Mouse (Mus musculus): ENCODE measurements at regions not wholly inside any gene's neighbourhood (a gene's known extent, or its start where the extent isn't known, plus 50 kb on each side); places are given as distances from the start of the nearest gene placed in this dataset.
A peak's percentile ranks its signal among the peaks of the same experiment; 100 is the strongest.
"Not testable (repeated sequence)": the region's sequence is repeated elsewhere in the genome, so short reads cannot be mapped to it uniquely, and the experiment has no call there.

DNA sequence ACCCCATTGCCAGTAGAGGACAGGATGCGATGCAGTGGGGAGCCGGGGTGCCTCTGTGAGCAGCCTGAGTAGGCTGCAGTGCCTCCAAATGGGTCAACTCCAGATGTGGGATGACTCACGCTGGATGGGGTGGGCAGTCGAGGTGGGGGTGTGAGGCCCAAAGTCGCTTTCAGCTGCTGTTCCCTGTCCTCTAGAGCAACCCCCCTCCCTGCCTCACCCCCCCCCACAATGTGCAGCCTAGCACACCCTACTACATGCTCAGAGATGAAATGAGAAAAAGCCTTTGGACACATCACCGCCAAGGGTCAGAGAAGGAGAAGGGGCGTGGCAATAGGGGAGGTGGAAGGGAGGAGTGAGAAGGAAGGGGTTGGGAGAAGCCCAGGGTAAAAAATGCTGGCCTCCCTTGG lies 61.9 kb upstream of the Col1a1 start:
- Histone ChIP-seq H3K36me3 (ENCODE audit: control insufficient read depth, insufficient read depth, low read length) (no peaks in the 10 kb centered on the region), H3K27me3 (ENCODE audit: control insufficient read depth, insufficient read depth, low read length) (no peaks in the 10 kb centered on the region), H3K27ac (replicated peaks; ENCODE audit: insufficient read depth, low read depth, low read length) (no peak overlapping the region), H3K9ac (ENCODE audit: low read depth, low read length) (no peak overlapping the region), H3K4me1 (ENCODE audit: control insufficient read depth, insufficient read depth, low read length) (no peaks in the 10 kb centered on the region), H3K79me2 (ENCODE audit: control insufficient read depth, insufficient read depth, low read length) (no peaks in the 10 kb centered on the region), H3K4me3 (ENCODE audit: insufficient read depth, low read depth, low read length) (no peak overlapping the region)
- 16% methylated on average over 7 of the region's 7 CpGs for WGBS
- no peak for DNase-seq (ENCODE audit: extremely low read depth, low read depth, low spot score)
- no peak for TF ChIP-seq CTCF (IDR thresholded peaks at IDR 0.05; ENCODE audit: low read depth, low read length)

GRCm38 (mm10) chr11:94873693-94874092 lies 62.3 kb upstream of the Col1a1 start:
- H3K4me3 ChIP-seq (ENCODE audit: insufficient read depth, low read depth, low read length): no peak overlapping the region
- H3K79me2 ChIP-seq (ENCODE audit: control insufficient read depth, insufficient read depth, low read length): no peaks in the 10 kb centered on the region
- H3K27ac ChIP-seq (replicated peaks; ENCODE audit: insufficient read depth, low read depth, low read length): no peak overlapping the region
- H3K9ac ChIP-seq (ENCODE audit: low read depth, low read length): no peak overlapping the region
- H3K4me1 ChIP-seq (ENCODE audit: control insufficient read depth, insufficient read depth, low read length): no peaks in the 10 kb centered on the region
- no peaks in the 10 kb centered on the region for H3K36me3 ChIP-seq (ENCODE audit: control insufficient read depth, insufficient read depth, low read length)
- no peak for DNase-seq (ENCODE audit: extremely low read depth, low read depth, low spot score)
- no peaks in the 10 kb centered on the region for H3K27me3 ChIP-seq (ENCODE audit: control insufficient read depth, insufficient read depth, low read length)
- WGBS: 8% methylated on average over 7 of the region's 7 CpGs
- no peak for TF ChIP-seq CTCF (IDR thresholded peaks at IDR 0.05; ENCODE audit: low read depth, low read length)
- TF ChIP-seq POLR2A (IDR thresholded peaks at IDR 0.05; ENCODE audit: extremely low read depth, insufficient read depth, low read length): no peak

GRCm38 (mm10) chr11:94872921-94873320 lies 63.1 kb upstream of the Col1a1 start:
- Histone ChIP-seq H3K79me2 (ENCODE audit: control insufficient read depth, insufficient read depth, low read length) (no peaks in the 10 kb centered on the region), H3K4me1 (ENCODE audit: control insufficient read depth, insufficient read depth, low read length) (no peaks in the 10 kb centered on the region), H3K9ac (ENCODE audit: low read depth, low read length) (no peak overlapping the region), H3K36me3 (ENCODE audit: control insufficient read depth, insufficient read depth, low read length) (no peaks in the 10 kb centered on the region), H3K4me3 (ENCODE audit: insufficient read depth, low read depth, low read length) (no peak overlapping the region), H3K27ac (replicated peaks; ENCODE audit: insufficient read depth, low read depth, low read length) (no peak overlapping the region), H3K27me3 (ENCODE audit: control insufficient read depth, insufficient read depth, low read length) (no peaks in the 10 kb centered on the region)
- no peak for DNase-seq (ENCODE audit: extremely low read depth, low read depth, low spot score)
- 5% methylated on average over 19 of the region's 19 CpGs for WGBS
- no peak for TF ChIP-seq CTCF (IDR thresholded peaks at IDR 0.05; ENCODE audit: low read depth, low read length)
- TF ChIP-seq POLR2A (IDR thresholded peaks at IDR 0.05; ENCODE audit: extremely low read depth, insufficient read depth, low read length): no peak

- no peaks in the 10 kb centered on the region for H3K27me3 ChIP-seq (ENCODE audit: control insufficient read depth, insufficient read depth, low read length)
- H3K36me3 ChIP-seq (ENCODE audit: control insufficient read depth, insufficient read depth, low read length): no peaks in the 10 kb centered on the region
- no peaks in the 10 kb centered on the region for H3K4me1 ChIP-seq (ENCODE audit: control insufficient read depth, insufficient read depth, low read length)
- WGBS: 0% methylated on average over 1 of the region's 1 CpGs
- no peak overlapping the region for H3K27ac ChIP-seq (replicated peaks; ENCODE audit: insufficient read depth, low read depth, low read length)
- DNase-seq (ENCODE audit: extremely low read depth, low read depth, low spot score): peak; percentile 9
- H3K4me3 ChIP-seq (ENCODE audit: insufficient read depth, low read depth, low read length): no peak overlapping the region
- H3K79me2 ChIP-seq (ENCODE audit: control insufficient read depth, insufficient read depth, low read length): no peaks in the 10 kb centered on the region
- peak; percentile 64 for TF ChIP-seq CTCF (IDR thresholded peaks at IDR 0.05; ENCODE audit: low read depth, low read length)
- no peak for TF ChIP-seq POLR2A (IDR thresholded peaks at IDR 0.05; ENCODE audit: extremely low read depth, insufficient read depth, low read length)
- H3K9ac ChIP-seq (ENCODE audit: low read depth, low read length): no peak overlapping the region
These were observed 65.7 kb upstream of the Col1a1 start for GRCm38 (mm10) chr11:94870341-94870740.

- H3K9ac ChIP-seq (ENCODE audit: low read depth, low read length); H3K79me2 ChIP-seq (ENCODE audit: control insufficient read depth, insufficient read depth, low read length); DNase-seq (ENCODE audit: extremely low read depth, low read depth, low spot score); H3K36me3 ChIP-seq (ENCODE audit: control insufficient read depth, insufficient read depth, low read length); H3K4me3 ChIP-seq (ENCODE audit: insufficient read depth, low read depth, low read length); H3K4me1 ChIP-seq (ENCODE audit: control insufficient read depth, insufficient read depth, low read length); H3K27me3 ChIP-seq (ENCODE audit: control insufficient read depth, insufficient read depth, low read length); H3K27ac ChIP-seq (replicated peaks; ENCODE audit: insufficient read depth, low read depth, low read length): not testable (repeated sequence)
- 29% methylated on average over 4 of the region's 4 CpGs for WGBS
These were observed 66.2 kb upstream of the Col1a1 start for GRCm38 (mm10) chr11:94869866-94870265.

DNA sequence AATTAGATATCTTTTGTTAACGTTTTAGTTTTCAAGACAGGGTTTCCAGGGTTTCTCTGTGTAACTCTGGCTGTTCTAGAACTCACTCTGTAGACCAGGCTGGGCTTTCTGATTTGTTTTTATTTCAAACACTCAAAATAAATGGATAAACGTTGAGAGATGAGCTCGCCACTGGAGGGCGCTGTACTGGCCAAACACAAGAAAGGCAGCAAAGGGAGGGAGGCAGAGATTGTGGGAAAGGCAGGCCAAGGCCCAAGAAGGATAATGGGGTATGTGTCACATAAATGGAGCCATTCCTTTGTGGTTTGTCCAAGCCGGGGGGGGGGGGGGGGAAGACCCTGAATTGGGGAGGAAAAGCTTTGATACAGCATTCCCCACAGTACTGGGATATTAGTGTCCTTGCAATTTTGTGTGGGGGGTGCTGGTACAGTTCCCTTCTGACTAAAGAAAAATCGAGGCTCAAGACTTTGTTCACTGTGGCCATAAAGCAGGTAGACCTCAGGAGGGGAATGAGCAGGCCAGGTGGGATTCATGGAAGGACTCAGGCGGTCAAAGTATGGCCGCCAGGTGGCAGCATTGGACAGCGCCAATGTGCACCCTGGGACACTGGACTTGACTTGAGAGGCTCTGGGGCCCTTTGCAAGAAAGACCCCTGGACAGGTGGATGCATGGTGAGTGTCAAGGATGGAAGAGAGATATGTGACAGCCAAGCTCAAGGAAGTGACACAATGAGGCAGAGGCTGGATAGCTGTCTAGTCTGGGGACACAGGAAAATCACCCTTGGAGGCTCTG lies 69.7 kb upstream of the Col1a1 start:
- 16% methylated on average over 9 of the region's 9 CpGs for WGBS
- H3K79me2 ChIP-seq (ENCODE audit: control insufficient read depth, insufficient read depth, low read length): no peaks in the 10 kb centered on the region
- no peak overlapping the region for H3K4me3 ChIP-seq (ENCODE audit: insufficient read depth, low read depth, low read length)
- H3K4me1 ChIP-seq (ENCODE audit: control insufficient read depth, insufficient read depth, low read length): no peaks in the 10 kb centered on the region
- no peaks in the 10 kb centered on the region for H3K27me3 ChIP-seq (ENCODE audit: control insufficient read depth, insufficient read depth, low read length)
- no peak overlapping the region for H3K27ac ChIP-seq (replicated peaks; ENCODE audit: insufficient read depth, low read depth, low read length)
- DNase-seq (ENCODE audit: extremely low read depth, low read depth, low spot score): peak; percentile 18
- TF ChIP-seq POLR2A (IDR thresholded peaks at IDR 0.05; ENCODE audit: extremely low read depth, insufficient read depth, low read length) (no peak), CTCF (IDR thresholded peaks at IDR 0.05; ENCODE audit: low read depth, low read length) (peak; percentile 88)
- no peak overlapping the region for H3K9ac ChIP-seq (ENCODE audit: low read depth, low read length)
- no peaks in the 10 kb centered on the region for H3K36me3 ChIP-seq (ENCODE audit: control insufficient read depth, insufficient read depth, low read length)
